Mouse (Mus musculus) frontal cortex, postnatal 25 days (tissue): ENCODE data around the gene Olfr1507.

Experiments used
- DNase-seq, 2 experiments: peaks; one replicate each; pipeline ENCODE4 v3.0.0; 2022; ENCODE audit warnings: low spot score in 2 of 2

Gene Olfr1507

DNA sequence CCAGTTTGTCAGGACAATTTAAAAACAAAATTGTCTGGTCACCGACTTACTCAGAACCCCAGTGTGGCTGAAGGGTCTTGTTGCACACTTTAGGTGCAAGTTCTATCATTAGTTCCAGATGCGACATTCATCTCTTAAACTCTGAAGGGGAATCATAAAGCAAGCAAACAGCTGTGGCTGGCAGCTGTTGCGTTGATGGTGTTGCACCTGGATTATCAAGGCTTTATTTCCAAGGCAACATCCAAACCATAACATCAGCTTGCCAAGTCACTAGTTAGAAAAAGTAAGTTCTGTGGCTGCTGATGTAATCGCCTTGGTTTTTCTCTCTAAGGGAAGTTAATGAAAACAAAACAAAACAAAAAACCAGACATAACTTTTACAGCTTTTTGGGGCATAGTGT, at the start of gene Olfr1507:
TSS of gene Olfr1507 (minus strand) at position 234 of the 400 bp plus-strand sequence.
- DNase-seq, result no peak

DNA sequence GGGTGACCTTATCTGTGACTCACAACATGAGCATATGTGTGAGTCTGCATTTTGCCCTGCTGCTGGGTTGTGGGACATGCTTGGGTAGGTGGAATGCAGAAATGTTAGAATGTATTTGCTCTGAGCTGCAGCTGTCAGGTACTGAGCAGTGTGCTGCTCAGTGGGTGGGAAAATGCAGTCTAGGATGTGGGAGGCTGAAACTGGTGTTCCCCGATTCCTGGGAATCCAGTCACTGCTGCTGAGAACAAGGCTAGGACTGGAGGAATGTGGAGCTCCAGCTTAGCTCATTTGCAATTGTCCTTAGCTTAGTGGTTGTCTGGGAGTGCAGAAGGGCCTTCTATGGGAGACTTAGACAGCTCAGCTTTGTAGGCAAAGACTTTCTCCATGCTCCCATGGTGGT, 37.8 kb upstream of the Olfr1507 start:
- DNase-seq, result no peak

DNA sequence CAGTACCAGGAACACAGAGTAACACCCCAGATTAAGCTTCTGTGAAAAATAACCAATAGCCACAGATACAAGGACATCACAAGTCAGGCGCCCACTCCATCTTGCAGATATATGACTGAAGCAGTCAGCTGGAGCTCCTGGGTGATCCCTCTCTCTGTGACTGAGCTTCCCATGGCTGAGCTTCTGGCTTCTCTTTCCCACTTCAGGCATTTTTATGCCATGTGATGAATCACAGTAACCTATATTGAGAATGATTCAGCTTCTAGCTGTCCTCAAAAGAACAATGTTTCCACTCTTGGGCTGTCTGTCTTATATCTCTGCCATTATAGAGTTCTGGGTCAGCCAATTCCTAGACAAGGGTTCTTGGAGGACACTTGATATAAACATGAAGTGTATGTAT, 29.4 kb upstream of the Olfr1507 start:
- DNase-seq, result no peak

DNA sequence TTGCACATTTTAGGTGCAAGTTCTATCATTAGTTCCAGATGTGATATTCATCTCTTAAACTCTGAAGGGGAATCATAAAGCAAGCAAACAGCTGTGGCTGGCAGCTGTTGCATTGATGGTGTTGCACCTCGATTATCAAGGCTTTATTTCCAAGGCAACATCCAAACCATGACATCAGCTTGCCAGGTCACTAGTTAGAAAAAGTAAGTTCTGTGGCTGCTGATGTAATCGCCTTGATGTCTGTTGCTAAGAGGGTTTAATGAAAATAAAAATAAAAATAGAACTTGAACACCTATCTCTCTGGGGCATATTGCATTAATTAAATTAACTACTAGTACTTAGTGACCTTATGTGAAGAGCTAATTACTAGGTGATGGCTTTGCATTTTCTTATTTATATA, 28.2 kb downstream of the Olfr1507 start, which contains the start of gene Olfr1508:
TSS of gene Olfr1508 (minus strand) at position 101 of the 400 bp plus-strand sequence.
- no peak for DNase-seq

DNA sequence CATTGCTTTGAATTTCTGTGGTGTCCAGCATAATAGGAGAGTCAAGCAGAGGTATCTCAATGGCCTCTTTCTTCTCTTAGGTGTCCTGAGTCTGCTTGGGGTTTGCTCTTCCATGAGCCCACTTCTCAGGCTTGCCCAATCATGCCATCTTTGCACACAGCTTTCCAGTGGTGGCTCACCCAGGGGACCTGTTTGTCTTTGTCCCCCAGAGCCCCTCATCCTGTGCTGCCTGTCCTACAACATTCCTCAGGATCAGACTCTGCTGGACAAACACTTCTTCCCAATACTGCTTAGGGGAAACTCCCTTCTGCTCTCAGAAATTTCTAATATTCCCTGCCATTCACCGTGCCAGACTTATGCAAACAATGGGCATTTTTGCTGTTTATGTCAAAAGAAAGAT, 29.8 kb downstream of the Olfr1507 start:
- DNase-seq, result no peak

DNA sequence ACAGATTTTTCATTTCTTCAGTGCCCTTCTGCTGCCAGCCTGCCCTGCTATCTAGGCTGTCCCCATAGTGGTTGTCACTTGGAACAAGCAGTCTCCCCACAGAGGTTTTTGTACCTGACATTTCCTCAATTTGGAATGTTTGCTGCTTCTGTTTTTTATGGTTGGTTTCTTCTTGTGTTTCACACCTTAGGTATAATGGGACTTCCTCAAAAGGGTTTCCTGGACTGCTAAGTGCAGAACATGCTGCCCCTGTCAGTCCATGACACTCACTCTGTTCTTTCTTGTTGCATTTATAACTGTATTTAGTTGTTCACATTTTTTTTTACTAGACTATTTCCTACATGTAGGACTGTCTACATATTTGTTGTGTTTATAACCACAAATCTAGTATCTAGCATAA, 33.6 kb downstream of the Olfr1507 start:
- no peak for DNase-seq

DNA sequence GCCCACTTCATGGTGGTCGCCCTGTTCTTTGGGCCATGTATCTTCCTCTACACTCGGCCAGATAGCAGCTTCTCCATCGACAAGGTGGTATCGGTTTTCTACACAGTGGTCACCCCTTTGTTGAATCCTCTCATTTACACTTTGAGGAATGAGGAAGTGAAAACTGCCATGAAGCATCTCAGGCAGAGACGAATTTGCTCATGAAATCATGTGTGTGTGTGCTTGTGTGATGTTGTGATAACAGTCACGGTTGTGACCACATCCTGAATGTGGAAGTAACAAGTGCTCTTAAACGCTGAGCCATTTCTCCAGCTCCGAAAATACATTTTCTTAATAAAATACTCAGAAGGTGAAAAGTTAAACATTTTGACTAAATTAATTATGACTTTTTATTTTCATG, 44.4 kb downstream of the Olfr1507 start:
- no peak for DNase-seq

DNA sequence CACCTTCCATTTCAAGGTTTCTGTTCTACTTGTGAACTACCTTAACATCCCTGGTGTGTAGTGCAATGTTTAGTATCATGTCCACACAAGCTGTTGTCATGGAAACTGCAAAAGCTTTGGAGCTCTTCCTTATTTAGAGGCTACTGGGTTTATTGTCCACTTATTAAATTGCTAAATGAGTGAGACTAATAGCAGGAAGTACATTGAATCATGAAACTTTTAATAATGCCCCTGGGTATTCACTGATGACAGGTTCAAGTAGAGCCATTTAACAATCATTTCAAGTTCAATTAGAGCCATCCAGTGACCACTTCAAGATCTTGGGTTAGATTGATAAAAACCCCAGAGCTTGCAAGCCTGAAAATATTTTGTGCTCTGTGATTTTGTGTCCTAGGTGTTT, 52.9 kb downstream of the Olfr1507 start, which contains the start of gene Olfr1509:
TSS of gene Olfr1509 (plus strand) at position 301 of the 400 bp plus-strand sequence.
- no peak for DNase-seq
